Mouse (Mus musculus): Measurements from ENCODE around the gene Gas2l1. TPM values are rescaled to one million over a fixed set of nuclear protein-coding genes. Genes with fewer than 3 reads are reported as not detected.

The Gas2l1 gene
- polyA plus RNA-seq, 1 experiment = 69.3 TPM

DNA sequence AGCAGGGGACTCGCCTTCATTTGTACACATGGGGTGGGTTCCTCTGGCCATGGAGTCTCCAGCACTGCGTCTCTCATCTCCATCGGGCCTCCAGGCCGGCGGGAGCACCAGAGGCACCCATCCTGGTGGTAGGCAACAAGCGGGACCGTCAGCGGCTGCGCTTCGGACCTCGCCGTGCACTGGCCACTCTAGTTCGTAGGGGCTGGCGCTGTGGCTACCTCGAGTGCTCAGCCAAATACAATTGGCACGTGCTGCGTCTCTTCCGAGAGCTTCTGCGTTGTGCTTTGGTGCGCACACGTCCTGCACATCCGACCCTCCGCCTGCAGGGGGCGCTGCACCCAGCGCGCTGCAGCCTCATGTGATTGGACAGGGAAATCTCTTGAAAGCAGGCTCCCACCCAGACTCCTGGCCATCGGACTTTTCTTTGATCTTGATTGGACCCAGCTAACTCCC, 5.4 kb downstream of the Gas2l1 start:
- H3ac ChIP-seq (ENCODE audit: control insufficient read depth, insufficient read length) = no peak overlapping the region
- H3K36me3 ChIP-seq (ENCODE audit: control insufficient read depth, insufficient read depth) = no peaks in the 10 kb centered on the region
- no peaks in the 10 kb centered on the region for H3K27me3 ChIP-seq (ENCODE audit: control insufficient read depth, insufficient read depth, insufficient read length)
- H3K4me2 ChIP-seq (ENCODE audit: low read depth) = no peak overlapping the region
- no peak overlapping the region for H3K4me3 ChIP-seq
- H3K79me2 ChIP-seq (ENCODE audit: control insufficient read depth, insufficient read depth) = peaks cover 9% of the 10 kb centered on the region
- no peak for TF ChIP-seq TCF12 (IDR thresholded peaks at IDR 0.05; ENCODE audit: insufficient read depth, poor library complexity, severe bottlenecking)
- peak; percentile 35 for TF ChIP-seq POLR2A (IDR thresholded peaks at IDR 0.05; ENCODE audit: insufficient read length, low read depth)
- TF ChIP-seq USF1 (IDR thresholded peaks at IDR 0.05; ENCODE audit: low read depth) = no peak
- TF ChIP-seq POLR2AphosphoS2 (IDR thresholded peaks at IDR 0.05; ENCODE audit: insufficient read length, low read depth) = peak; percentile 80
- TF ChIP-seq MYOG (IDR thresholded peaks at IDR 0.05; ENCODE audit: control insufficient read depth in 1 of 3, insufficient read depth in 1 of 3, insufficient read length in 2 of 3, low read depth in 2 of 3) = no peak
- TF ChIP-seq CEBPB (IDR thresholded peaks at IDR 0.05; ENCODE audit: insufficient read depth, poor library complexity, severe bottlenecking) = no peak
- TF ChIP-seq SRF (IDR thresholded peaks at IDR 0.05; ENCODE audit: control insufficient read depth, insufficient read length, low read depth) = no peak
- no peak for TF ChIP-seq E2F4 (IDR thresholded peaks at IDR 0.05; ENCODE audit: insufficient read depth)
- no peak for TF ChIP-seq REST (IDR thresholded peaks at IDR 0.05; ENCODE audit: insufficient read depth, insufficient read length)

DNA sequence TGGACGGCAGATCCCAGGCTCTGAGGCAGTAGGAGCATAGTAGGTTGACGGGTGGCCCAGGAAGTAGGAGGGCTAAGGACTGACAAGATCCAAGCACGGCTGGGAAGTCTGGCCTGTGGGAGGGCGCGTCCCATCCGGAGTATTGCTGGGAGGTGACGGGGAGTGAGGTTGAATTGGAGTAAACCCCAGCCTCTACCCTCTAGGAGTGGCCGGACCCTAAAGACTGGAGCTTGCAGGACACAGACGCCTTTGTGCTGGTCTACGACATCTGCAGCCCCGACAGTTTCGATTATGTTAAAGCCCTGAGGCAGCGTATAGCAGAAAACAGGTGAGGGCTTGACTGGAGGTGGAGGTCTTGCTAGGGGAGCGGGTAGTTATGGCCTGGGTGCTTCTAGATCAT, 5.9 kb downstream of the Gas2l1 start:
- H3K4me2 ChIP-seq (ENCODE audit: low read depth) = no peak overlapping the region
- H3K79me2 ChIP-seq (ENCODE audit: control insufficient read depth, insufficient read depth) = peaks cover 5% of the 10 kb centered on the region
- H3ac ChIP-seq (ENCODE audit: control insufficient read depth, insufficient read length) = no peak overlapping the region
- TF ChIP-seq TCF3 (IDR thresholded peaks at IDR 0.05; ENCODE audit: insufficient read length, low read depth) (no peak), POLR2AphosphoS2 (IDR thresholded peaks at IDR 0.05; ENCODE audit: insufficient read length, low read depth) (no peak), CEBPB (IDR thresholded peaks at IDR 0.05; ENCODE audit: insufficient read depth, poor library complexity, severe bottlenecking) (no peak), MYOD1 (IDR thresholded peaks at IDR 0.05; ENCODE audit: control insufficient read depth in 1 of 3, insufficient read length in 2 of 3, low read depth in 2 of 3) (no peak), E2F4 (IDR thresholded peaks at IDR 0.05; ENCODE audit: insufficient read depth) (no peak), TCF12 (IDR thresholded peaks at IDR 0.05; ENCODE audit: insufficient read depth, poor library complexity, severe bottlenecking) (no peak), USF1 (IDR thresholded peaks at IDR 0.05; ENCODE audit: low read depth) (no peak), SRF (IDR thresholded peaks at IDR 0.05; ENCODE audit: control insufficient read depth, insufficient read length, low read depth) (no peak), MYOG (IDR thresholded peaks at IDR 0.05; ENCODE audit: control insufficient read depth in 1 of 3, insufficient read depth in 1 of 3, insufficient read length in 2 of 3, low read depth in 2 of 3) (no peak), REST (IDR thresholded peaks at IDR 0.05; ENCODE audit: insufficient read depth, insufficient read length) (no peak), MAX (IDR thresholded peaks at IDR 0.05; ENCODE audit: low read depth) (no peak)
- H3K27me3 ChIP-seq (ENCODE audit: control insufficient read depth, insufficient read depth, insufficient read length) = no peaks in the 10 kb centered on the region
- H3K4me3 ChIP-seq = no peak overlapping the region
- no peaks in the 10 kb centered on the region for H3K36me3 ChIP-seq (ENCODE audit: control insufficient read depth, insufficient read depth)

DNA sequence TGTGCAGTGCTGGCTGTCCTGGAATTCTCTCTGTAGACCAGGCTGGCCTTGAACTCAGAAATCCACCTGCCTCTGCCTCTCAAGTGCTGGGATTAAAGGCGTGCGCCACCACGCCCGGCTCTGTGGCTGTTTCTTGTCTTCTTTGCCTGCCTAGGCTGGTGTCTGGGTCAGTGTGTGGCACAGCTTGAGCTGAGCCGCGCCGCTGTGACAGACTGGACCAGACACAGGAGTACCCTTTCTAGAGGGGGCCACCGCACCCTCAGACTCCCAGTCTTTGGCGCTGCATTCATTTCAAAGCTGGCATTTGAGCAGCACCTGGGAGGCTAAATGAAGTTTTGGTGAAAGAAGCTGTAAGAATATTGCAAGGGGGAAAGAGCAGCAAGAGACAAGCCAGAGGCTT, 6.3 kb downstream of the Gas2l1 start:
- H3K36me3 ChIP-seq (ENCODE audit: control insufficient read depth, insufficient read depth) = no peaks in the 10 kb centered on the region
- no peak overlapping the region for H3ac ChIP-seq (ENCODE audit: control insufficient read depth, insufficient read length)
- no peaks in the 10 kb centered on the region for H3K27me3 ChIP-seq (ENCODE audit: control insufficient read depth, insufficient read depth, insufficient read length)
- TF ChIP-seq TCF3 (IDR thresholded peaks at IDR 0.05; ENCODE audit: insufficient read length, low read depth) (no peak), SRF (IDR thresholded peaks at IDR 0.05; ENCODE audit: control insufficient read depth, insufficient read length, low read depth) (no peak), MYOG (IDR thresholded peaks at IDR 0.05; ENCODE audit: control insufficient read depth in 1 of 3, insufficient read depth in 1 of 3, insufficient read length in 2 of 3, low read depth in 2 of 3) (no peak), CEBPB (IDR thresholded peaks at IDR 0.05; ENCODE audit: insufficient read depth, poor library complexity, severe bottlenecking) (no peak), POLR2AphosphoS2 (IDR thresholded peaks at IDR 0.05; ENCODE audit: insufficient read length, low read depth) (no peak), MYOD1 (IDR thresholded peaks at IDR 0.05; ENCODE audit: control insufficient read depth in 1 of 3, insufficient read length in 2 of 3, low read depth in 2 of 3) (peak in 1 of 3 experiments; percentile 26), REST (IDR thresholded peaks at IDR 0.05; ENCODE audit: insufficient read depth, insufficient read length) (no peak)
- H3K79me2 ChIP-seq (ENCODE audit: control insufficient read depth, insufficient read depth) = peaks cover 5% of the 10 kb centered on the region
- H3K4me3 ChIP-seq = no peak overlapping the region
- peak overlapping the region; percentile 49 for H3K4me2 ChIP-seq (ENCODE audit: low read depth)

DNA sequence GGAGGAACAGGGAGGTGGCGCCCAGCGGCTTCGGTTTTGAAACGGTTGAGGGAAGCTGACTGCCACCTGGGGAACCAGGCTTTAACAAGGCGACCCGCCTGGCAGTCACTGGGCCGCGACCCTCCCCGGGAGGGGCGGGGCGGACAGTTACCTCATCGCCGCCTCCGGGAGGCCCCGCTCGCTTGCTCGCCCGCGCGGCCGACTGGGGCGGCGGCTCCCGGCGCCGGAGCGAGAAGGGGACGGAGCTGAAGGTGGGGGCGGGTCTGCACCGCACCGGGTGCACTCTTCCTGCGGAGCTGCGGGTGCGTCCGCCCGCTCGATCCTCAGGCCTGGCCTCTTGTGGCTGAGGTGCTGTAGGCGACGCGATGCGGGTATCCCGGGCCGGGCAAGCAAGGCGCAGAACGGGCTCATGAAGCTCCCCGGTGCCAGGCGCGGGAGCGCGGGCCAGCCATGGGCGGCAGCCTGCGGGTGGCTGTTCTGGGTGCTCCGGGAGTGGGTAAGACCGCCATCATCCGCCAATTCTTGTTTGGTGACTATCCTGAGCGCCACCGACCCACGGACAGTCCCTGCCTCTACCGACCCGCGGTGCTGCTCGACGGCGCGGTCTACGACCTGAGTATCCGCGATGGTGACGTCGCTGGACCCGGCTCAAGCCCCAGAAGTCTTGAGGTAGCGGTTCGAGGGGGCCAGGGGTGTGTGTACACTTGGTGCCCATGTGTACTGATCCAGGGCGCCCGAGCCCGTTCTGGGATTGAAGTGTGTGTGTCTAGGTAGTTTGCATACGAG, 7.1 kb downstream of the Gas2l1 start, which contains the start of gene Rasl10a:
Gene Rasl10a (plus strand): TSS at position 273 of the 786 bp plus-strand sequence.
- Histone ChIP-seq H3K36me3 (ENCODE audit: control insufficient read depth, insufficient read depth) (no peaks in the 10 kb centered on the region), H3K79me2 (ENCODE audit: control insufficient read depth, insufficient read depth) (peaks cover 4% of the 10 kb centered on the region), H3K27me3 (ENCODE audit: control insufficient read depth, insufficient read depth, insufficient read length) (no peaks in the 10 kb centered on the region), H3K4me3 (no peak within 1 kb of the TSS), H3ac (ENCODE audit: control insufficient read depth, insufficient read length) (no peak within 1 kb of the TSS), H3K4me2 (ENCODE audit: low read depth) (peak within 1 kb of the TSS; percentile 49)
- no peak for TF ChIP-seq TCF3 (IDR thresholded peaks at IDR 0.05; ENCODE audit: insufficient read length, low read depth)
- TF ChIP-seq POLR2AphosphoS2 (IDR thresholded peaks at IDR 0.05; ENCODE audit: insufficient read length, low read depth) = peak; percentile 70
- TF ChIP-seq REST (IDR thresholded peaks at IDR 0.05; ENCODE audit: insufficient read depth, insufficient read length) = no peak
- no peak for TF ChIP-seq MYOG (IDR thresholded peaks at IDR 0.05; ENCODE audit: control insufficient read depth in 1 of 3, insufficient read depth in 1 of 3, insufficient read length in 2 of 3, low read depth in 2 of 3)
- no peak for TF ChIP-seq MAX (IDR thresholded peaks at IDR 0.05; ENCODE audit: low read depth)
- peak in 1 of 3 experiments; percentile 7 for TF ChIP-seq MYOD1 (IDR thresholded peaks at IDR 0.05; ENCODE audit: control insufficient read depth in 1 of 3, insufficient read length in 2 of 3, low read depth in 2 of 3)
- no peak for TF ChIP-seq POLR2A (IDR thresholded peaks at IDR 0.05; ENCODE audit: insufficient read length, low read depth)
- TF ChIP-seq USF1 (IDR thresholded peaks at IDR 0.05; ENCODE audit: low read depth) = no peak

Data from myocyte (in vitro differentiated cells).